Mouse (Mus musculus): ENCODE data around the gene Zfp219. TPM values are rescaled to one million over a fixed set of nuclear protein-coding genes. Genes with fewer than 3 reads are reported as not detected.
A peak's percentile ranks its signal among the peaks of the same experiment; 100 is the strongest.
"Not testable (repeated sequence)": the region's sequence is repeated elsewhere in the genome, so short reads cannot be mapped to it uniquely, and the experiment has no call there.

The Zfp219 gene
- 10 to 100 TPM; 45.7 to 46.6 (median 45.8) TPM for total RNA-seq (2022)

GRCm38 (mm10) chr14:52020486-52021137 lies at the start of gene Zfp219:
Zfp219 (minus strand) TSS chr14:52020733.
- DNase-seq (ENCODE audit: low spot score in 2 of 2): no peak

- DNase-seq (ENCODE audit: low spot score in 2 of 2): no peak
Observed at GRCm38 (mm10) chr14:52066135-52066534, 45.6 kb upstream of the Zfp219 start.

GRCm38 (mm10) chr14:52061798-52062197 lies 41.3 kb upstream of the Zfp219 start:
- DNase-seq (ENCODE audit: low spot score in 2 of 2): no peak

GRCm38 (mm10) chr14:52060800-52061199 lies 40.3 kb upstream of the Zfp219 start:
- DNase-seq (ENCODE audit: low spot score in 2 of 2): no peak

GRCm38 (mm10) chr14:52059982-52060381 lies 39.4 kb upstream of the Zfp219 start:
- DNase-seq (ENCODE audit: low spot score in 2 of 2): no peak

- DNase-seq (ENCODE audit: low spot score in 2 of 2): not testable (repeated sequence)
Observed at GRCm38 (mm10) chr14:52052720-52053119, 32.2 kb upstream of the Zfp219 start.

- DNase-seq (ENCODE audit: low spot score in 2 of 2): no peak
Observed at GRCm38 (mm10) chr14:52045966-52046565, 25.5 kb upstream of the Zfp219 start.

GRCm38 (mm10) chr14:52044901-52045678 lies 24.6 kb upstream of the Zfp219 start:
- DNase-seq (ENCODE audit: low spot score in 2 of 2): no peak

- no peak for DNase-seq (ENCODE audit: low spot score in 2 of 2)
Observed at GRCm38 (mm10) chr14:52043446-52043845, 22.9 kb upstream of the Zfp219 start.

GRCm38 (mm10) chr14:52042359-52042758 lies 21.8 kb upstream of the Zfp219 start, which contains the start of gene Olfr221:
Olfr221 (minus strand) TSS chr14:52042459.
- not testable (repeated sequence) for DNase-seq (ENCODE audit: low spot score in 2 of 2)

GRCm38 (mm10) chr14:52039332-52039731 lies 18.8 kb upstream of the Zfp219 start:
- DNase-seq (ENCODE audit: low spot score in 2 of 2): no peak

GRCm38 (mm10) chr14:52035926-52036325 lies 15.4 kb upstream of the Zfp219 start:
- no peak for DNase-seq (ENCODE audit: low spot score in 2 of 2)

GRCm38 (mm10) chr14:52026342-52026741 lies 5.8 kb upstream of the Zfp219 start:
- DNase-seq (ENCODE audit: low spot score in 2 of 2): no peak

- no peak for DNase-seq (ENCODE audit: low spot score in 2 of 2)
Observed at GRCm38 (mm10) chr14:52024133-52024532, 3.6 kb upstream of the Zfp219 start.

GRCm38 (mm10) chr14:52022709-52023459 lies 2.4 kb upstream of the Zfp219 start:
- peak; percentile 79 to 84 for DNase-seq (ENCODE audit: low spot score in 2 of 2)

- DNase-seq (ENCODE audit: low spot score in 2 of 2): no peak
Observed at GRCm38 (mm10) chr14:52022244-52022708, 1.7 kb upstream of the Zfp219 start.

GRCm38 (mm10) chr14:52021568-52022212 lies 1.2 kb upstream of the Zfp219 start:
- DNase-seq (ENCODE audit: low spot score in 2 of 2): no peak

GRCm38 (mm10) chr14:52021138-52021529 lies 601 bp upstream of the Zfp219 start:
- no peak for DNase-seq (ENCODE audit: low spot score in 2 of 2)

GRCm38 (mm10) chr14:52019590-52020340 lies 768 bp downstream of the Zfp219 start:
- DNase-seq (ENCODE audit: low spot score in 2 of 2): peak; percentile 97 to 98

- no peak for DNase-seq (ENCODE audit: low spot score in 2 of 2)
Observed at GRCm38 (mm10) chr14:52019051-52019589, 1.4 kb downstream of the Zfp219 start.

Data from layer of hippocampus, adult 8-10 months (tissue).